Mouse (Mus musculus) forebrain, embryonic 14.5 days (tissue): ENCODE measurements at regions not wholly inside any gene's neighbourhood (a gene's known extent, or its start where the extent isn't known, plus 50 kb on each side); places are given as distances from the start of the nearest gene placed in this dataset.

Experiments used
- ATAC-seq: fragments of 200-750 bp; cut with Nextera tagmentation; 2 replicates; pipeline ENCODE4 v1.8.0; 2017; ENCODE audit warnings: mild to moderate bottlenecking, moderate library complexity
- DNase-seq: peaks from one replicate; pipeline ENCODE4 v3.0.0-alpha.2; 2015; ENCODE audit warnings: low spot score
- H3K27ac ChIP-seq: fragments of 300-500 bp; sonication (generic); 2 replicates; pipeline ENCODE4 v1.5.1; 2014; ENCODE audit warnings: low read depth, mild to moderate bottlenecking, control low read depth, low read length, moderate library complexity
- H3K27me3 ChIP-seq: fragments of 300-500 bp; sonication (generic); replicated peaks from 2 replicates; pipeline ENCODE4 v1.6.1; 2014; ENCODE audit warnings: low read length, control low read depth, mixed read lengths; ENCODE audit not compliant: control insufficient read depth, insufficient read depth
- H3K36me3 ChIP-seq: fragments of 300-500 bp; sonication (generic); 2 replicates; pipeline ENCODE4 v1.6.1; 2014; ENCODE audit warnings: low read length, control low read depth; ENCODE audit not compliant: control insufficient read depth, insufficient read depth
- H3K4me1 ChIP-seq: fragments of 300-500 bp; sonication (generic); 2 replicates; pipeline ENCODE4 v1.6.1; 2014; ENCODE audit warnings: antibody characterized with exemption, low read length, control low read depth; ENCODE audit not compliant: control insufficient read depth, insufficient read depth
- H3K4me2 ChIP-seq: fragments of 300-500 bp; sonication (generic); 2 replicates; pipeline ENCODE4 v1.6.1; 2014; ENCODE audit warnings: mild to moderate bottlenecking, control low read depth, low read length
- H3K4me3 ChIP-seq: fragments of 300-500 bp; sonication (generic); 2 replicates; pipeline ENCODE4 v1.5.1; 2014; ENCODE audit warnings: low read depth, low read length, control low read depth
- H3K9ac ChIP-seq: fragments of 300-500 bp; sonication (generic); 2 replicates; pipeline ENCODE4 v1.6.1; 2014; ENCODE audit warnings: mild to moderate bottlenecking, low read length, control low read depth, moderate library complexity
- H3K9me3 ChIP-seq: fragments of 300-500 bp; sonication (generic); replicated peaks from 2 replicates; pipeline ENCODE4 v1.6.1; 2016; ENCODE audit warnings: low read length, control low read depth, mixed read lengths; ENCODE audit not compliant: control insufficient read depth
- WGBS: fragments of 180-500 bp; shearing (Covaris S2); extraction: QIAGEN DNeasy Blood & Tissue Kit; methylation state at CpG from one replicate; pipeline ENCODE4 v1.1.7; 2014; 5-methylcytosine and 5-hydroxymethylcytosine counted together

GRCm38 (mm10) chr5:91261895-91262294 is 122.5 kb downstream of the Areg start:
- Histone ChIP-seq H3K27ac (no peak overlapping the region), H3K4me2 (no peak overlapping the region), H3K36me3 (no peaks in the 10 kb centered on the region), H3K27me3 (no peaks in the 10 kb centered on the region), H3K9me3 (no peaks in the 10 kb centered on the region), H3K4me3 (no peak overlapping the region), H3K9ac (no peak overlapping the region), H3K4me1 (no peaks in the 10 kb centered on the region)
- no peak for ATAC-seq
- DNase-seq = no peak

GRCm38 (mm10) chr5:91262526-91262925 is 123.1 kb downstream of the Areg start:
- no peak overlapping the region for H3K4me2 ChIP-seq
- H3K4me3 ChIP-seq = no peak overlapping the region
- 85% methylated on average over 1 of the region's 1 CpGs for WGBS
- ATAC-seq (no peak), DNase-seq (no peak)
- H3K9me3 ChIP-seq = no peaks in the 10 kb centered on the region
- no peaks in the 10 kb centered on the region for H3K36me3 ChIP-seq
- H3K4me1 ChIP-seq = no peaks in the 10 kb centered on the region
- H3K9ac ChIP-seq = no peak overlapping the region
- no peaks in the 10 kb centered on the region for H3K27me3 ChIP-seq
- H3K27ac ChIP-seq = no peak overlapping the region

- Histone ChIP-seq H3K4me1 (no peaks in the 10 kb centered on the region), H3K9me3 (no peaks in the 10 kb centered on the region), H3K4me3 (no peak overlapping the region), H3K27ac (no peak overlapping the region), H3K27me3 (no peaks in the 10 kb centered on the region), H3K9ac (no peak overlapping the region), H3K4me2 (no peak overlapping the region), H3K36me3 (no peaks in the 10 kb centered on the region)
- DNase-seq (no peak), ATAC-seq (no peak)
- WGBS = 84% methylated on average over 1 of the region's 1 CpGs
Observed at GRCm38 (mm10) chr5:91270747-91271146, 131.3 kb downstream of the Areg start.

GRCm38 (mm10) chr5:91271416-91271815 is 131.4 kb downstream of the Btc start:
- no peak for DNase-seq
- H3K4me3 ChIP-seq = no peak overlapping the region
- H3K36me3 ChIP-seq = no peaks in the 10 kb centered on the region
- H3K9ac ChIP-seq = no peak overlapping the region
- ATAC-seq = no peak
- H3K27me3 ChIP-seq = no peaks in the 10 kb centered on the region
- no peak overlapping the region for H3K27ac ChIP-seq
- no peaks in the 10 kb centered on the region for H3K4me1 ChIP-seq
- no peaks in the 10 kb centered on the region for H3K9me3 ChIP-seq
- H3K4me2 ChIP-seq = no peak overlapping the region

DNA sequence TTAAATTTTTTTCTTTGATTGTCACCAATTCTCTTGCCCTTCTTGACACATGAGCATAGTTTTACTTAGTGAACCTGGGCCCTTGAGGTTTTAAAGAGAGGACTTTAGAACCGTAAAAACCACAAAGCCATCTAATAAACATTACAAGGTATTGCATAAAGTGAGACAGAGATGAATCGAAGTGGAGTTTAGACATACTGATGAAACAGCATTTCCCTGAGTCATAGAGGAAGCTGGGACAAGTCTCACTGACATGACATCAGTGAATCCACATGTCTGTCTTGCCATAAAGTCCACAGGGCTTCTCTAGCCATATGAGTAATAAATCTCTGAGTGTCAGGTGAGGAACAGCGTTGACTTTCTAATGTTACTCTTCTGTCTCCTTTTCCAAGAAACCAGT is 128.4 kb downstream of the Btc start:
- H3K27me3 ChIP-seq = no peaks in the 10 kb centered on the region
- WGBS = 94% methylated on average over 3 of the region's 3 CpGs
- no peak overlapping the region for H3K9ac ChIP-seq
- no peaks in the 10 kb centered on the region for H3K4me1 ChIP-seq
- no peaks in the 10 kb centered on the region for H3K9me3 ChIP-seq
- no peaks in the 10 kb centered on the region for H3K36me3 ChIP-seq
- H3K4me3 ChIP-seq = no peak overlapping the region
- H3K27ac ChIP-seq = no peak overlapping the region
- ATAC-seq (no peak), DNase-seq (no peak)
- H3K4me2 ChIP-seq = no peak overlapping the region

GRCm38 (mm10) chr5:91278466-91278865 is 124.3 kb downstream of the Btc start:
- DNase-seq = no peak
- Histone ChIP-seq H3K4me2 (no peak overlapping the region), H3K4me1 (no peaks in the 10 kb centered on the region), H3K9ac (no peak overlapping the region), H3K27me3 (no peaks in the 10 kb centered on the region), H3K9me3 (no peaks in the 10 kb centered on the region), H3K36me3 (no peaks in the 10 kb centered on the region), H3K4me3 (no peak overlapping the region), H3K27ac (no peak overlapping the region)
- WGBS = 89% methylated on average over 3 of the region's 3 CpGs
- ATAC-seq = no peak

- Histone ChIP-seq H3K9me3 (no peaks in the 10 kb centered on the region), H3K36me3 (no peaks in the 10 kb centered on the region), H3K4me3 (no peak overlapping the region), H3K4me1 (no peaks in the 10 kb centered on the region), H3K9ac (no peak overlapping the region), H3K27me3 (no peaks in the 10 kb centered on the region), H3K27ac (no peak overlapping the region), H3K4me2 (no peak overlapping the region)
- no peak for DNase-seq
- 82% methylated on average over 2 of the region's 2 CpGs for WGBS
- ATAC-seq = no peak
Observed at GRCm38 (mm10) chr5:91279464-91279863, 123.3 kb downstream of the Btc start.

DNA sequence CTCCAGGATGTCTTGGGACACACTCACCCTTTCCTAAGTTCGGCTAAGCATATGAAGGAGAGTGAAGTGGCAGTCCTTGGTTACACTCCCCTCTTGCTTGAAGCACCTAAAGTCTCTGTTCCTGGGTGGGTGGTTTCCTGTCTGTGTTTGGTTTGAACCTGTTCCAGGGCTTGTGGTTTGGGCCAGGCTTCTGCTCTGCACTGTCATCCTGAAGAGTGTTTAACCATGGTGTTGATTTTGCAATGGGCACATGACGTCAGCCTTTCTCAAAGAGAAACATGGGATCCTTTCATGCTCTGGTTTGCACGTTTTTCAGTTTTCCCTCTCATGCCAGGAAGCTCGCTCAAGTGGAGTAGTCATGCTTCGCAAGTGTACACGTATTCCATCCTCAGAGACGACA is 119.8 kb downstream of the Btc start:
- ATAC-seq (no peak), DNase-seq (no peak)
- no peak overlapping the region for H3K4me2 ChIP-seq
- no peak overlapping the region for H3K9ac ChIP-seq
- H3K36me3 ChIP-seq = no peaks in the 10 kb centered on the region
- H3K27me3 ChIP-seq = no peaks in the 10 kb centered on the region
- no peaks in the 10 kb centered on the region for H3K4me1 ChIP-seq
- 83% methylated on average over 7 of the region's 7 CpGs for WGBS
- no peak overlapping the region for H3K4me3 ChIP-seq
- no peaks in the 10 kb centered on the region for H3K9me3 ChIP-seq
- no peak overlapping the region for H3K27ac ChIP-seq

DNA sequence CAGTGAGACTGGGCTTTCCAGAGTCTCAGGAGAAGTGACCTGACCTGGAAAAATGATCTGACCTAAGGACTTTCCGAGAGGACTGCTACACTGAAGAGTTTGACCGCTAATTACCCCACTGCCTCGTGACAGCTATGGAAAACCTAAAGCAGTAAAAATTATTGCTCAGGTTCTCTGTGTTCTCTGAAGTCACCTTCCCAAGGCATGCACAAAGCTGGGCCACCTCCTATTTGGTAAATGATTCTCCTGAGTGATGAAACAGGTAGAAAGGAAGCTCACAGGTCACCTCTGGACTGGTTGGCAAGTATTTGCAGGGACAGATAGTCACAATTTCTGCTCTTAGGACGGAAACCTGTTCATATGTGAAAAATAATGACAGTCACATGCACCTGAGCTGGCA is 109.7 kb downstream of the Btc start:
- no peaks in the 10 kb centered on the region for H3K4me1 ChIP-seq
- no peak overlapping the region for H3K27ac ChIP-seq
- no peak for ATAC-seq
- H3K9me3 ChIP-seq = no peaks in the 10 kb centered on the region
- no peak overlapping the region for H3K4me2 ChIP-seq
- DNase-seq = no peak
- WGBS = 72% methylated on average over 4 of the region's 4 CpGs
- H3K4me3 ChIP-seq = no peak overlapping the region
- no peaks in the 10 kb centered on the region for H3K36me3 ChIP-seq
- no peak overlapping the region for H3K9ac ChIP-seq
- no peaks in the 10 kb centered on the region for H3K27me3 ChIP-seq

GRCm38 (mm10) chr5:91294957-91295356 is 107.8 kb downstream of the Btc start:
- Histone ChIP-seq H3K4me3 (no peak overlapping the region), H3K27ac (no peak overlapping the region), H3K4me1 (no peaks in the 10 kb centered on the region), H3K9me3 (no peaks in the 10 kb centered on the region), H3K27me3 (no peaks in the 10 kb centered on the region), H3K9ac (no peak overlapping the region), H3K4me2 (no peak overlapping the region), H3K36me3 (no peaks in the 10 kb centered on the region)
- ATAC-seq (no peak), DNase-seq (peak; percentile 38)
- 77% methylated on average over 3 of the region's 3 CpGs for WGBS
